Mouse (Mus musculus) spleen, embryonic (tissue): ENCODE results near the gene Lrba.

ENCODE experiments used
- CTCF ChIA-PET: fragments of 350-600 bp; sonication (Branson Sonifier 250); formaldehyde crosslinking; loops from one replicate; lab custom pipeline; 2022; lab: Charles Lee

Lrba gene

GRCm38 (mm10) chr3:86559635-86560034, 335.2 kb downstream of the Lrba start:
- CTCF ChIA-PET, result no interaction called here

GRCm38 (mm10) chr3:86560281-86561022, 336.0 kb downstream of the Lrba start:
- CTCF ChIA-PET, result no interaction called here

- CTCF ChIA-PET, result no interaction called here
These were observed 336.5 kb downstream of the Lrba start for GRCm38 (mm10) chr3:86561023-86561344.

- CTCF ChIA-PET, result no interaction called here
These were observed 336.9 kb downstream of the Lrba start for GRCm38 (mm10) chr3:86561396-86561795.

- CTCF ChIA-PET, result no interaction called here
These were observed 342.8 kb downstream of the Lrba start for GRCm38 (mm10) chr3:86567312-86567711.

GRCm38 (mm10) chr3:86571518-86571917, 347.0 kb downstream of the Lrba start:
- CTCF ChIA-PET, result no interaction called here

- CTCF ChIA-PET, result no interaction called here
These were observed 348.2 kb downstream of the Lrba start for GRCm38 (mm10) chr3:86572519-86573244.

GRCm38 (mm10) chr3:86575312-86575711, 350.8 kb downstream of the Lrba start:
- CTCF ChIA-PET, result no interaction called here

- CTCF ChIA-PET, result no interaction called here
These were observed 377.8 kb downstream of the Lrba start for GRCm38 (mm10) chr3:86602284-86602683.

- CTCF ChIA-PET, result no interaction called here
These were observed 381.3 kb downstream of the Lrba start for GRCm38 (mm10) chr3:86605775-86606174.

GRCm38 (mm10) chr3:86627008-86627743, 402.7 kb downstream of the Lrba start:
- CTCF ChIA-PET, result no interaction called here

GRCm38 (mm10) chr3:86629379-86629778, 404.9 kb downstream of the Lrba start:
- CTCF ChIA-PET, result no interaction called here

- CTCF ChIA-PET, result no interaction called here
These were observed 411.0 kb downstream of the Lrba start for GRCm38 (mm10) chr3:86635464-86635863.

- CTCF ChIA-PET, result no interaction called here
These were observed 411.5 kb downstream of the Lrba start for GRCm38 (mm10) chr3:86635940-86636339.

GRCm38 (mm10) chr3:86638552-86639348, 414.3 kb downstream of the Lrba start:
- CTCF ChIA-PET, result no interaction called here

GRCm38 (mm10) chr3:86641393-86641792, 416.9 kb downstream of the Lrba start:
- CTCF ChIA-PET, result no interaction called here

- CTCF ChIA-PET, result no interaction called here
These were observed 417.3 kb downstream of the Lrba start for GRCm38 (mm10) chr3:86641796-86642195.

- CTCF ChIA-PET, result no interaction called here
These were observed 422.3 kb downstream of the Lrba start for GRCm38 (mm10) chr3:86646771-86647170.

GRCm38 (mm10) chr3:86651006-86651405, 426.5 kb downstream of the Lrba start:
- CTCF ChIA-PET, result interaction anchor here (0.5 kb wide), 1 partner anchor 240 kb away, joined by 4 read pairs; no protein-coding TSS in a partner anchor

GRCm38 (mm10) chr3:86659326-86659725, 434.8 kb downstream of the Lrba start:
- CTCF ChIA-PET, result no interaction called here

- CTCF ChIA-PET, result no interaction called here
These were observed 439.9 kb downstream of the Lrba start for GRCm38 (mm10) chr3:86664399-86664798.

GRCm38 (mm10) chr3:86668146-86668545, 443.7 kb downstream of the Lrba start:
- CTCF ChIA-PET, result no interaction called here
